Mouse (Mus musculus): ENCODE measurements around the gene Best1.

Best1 gene

DNA sequence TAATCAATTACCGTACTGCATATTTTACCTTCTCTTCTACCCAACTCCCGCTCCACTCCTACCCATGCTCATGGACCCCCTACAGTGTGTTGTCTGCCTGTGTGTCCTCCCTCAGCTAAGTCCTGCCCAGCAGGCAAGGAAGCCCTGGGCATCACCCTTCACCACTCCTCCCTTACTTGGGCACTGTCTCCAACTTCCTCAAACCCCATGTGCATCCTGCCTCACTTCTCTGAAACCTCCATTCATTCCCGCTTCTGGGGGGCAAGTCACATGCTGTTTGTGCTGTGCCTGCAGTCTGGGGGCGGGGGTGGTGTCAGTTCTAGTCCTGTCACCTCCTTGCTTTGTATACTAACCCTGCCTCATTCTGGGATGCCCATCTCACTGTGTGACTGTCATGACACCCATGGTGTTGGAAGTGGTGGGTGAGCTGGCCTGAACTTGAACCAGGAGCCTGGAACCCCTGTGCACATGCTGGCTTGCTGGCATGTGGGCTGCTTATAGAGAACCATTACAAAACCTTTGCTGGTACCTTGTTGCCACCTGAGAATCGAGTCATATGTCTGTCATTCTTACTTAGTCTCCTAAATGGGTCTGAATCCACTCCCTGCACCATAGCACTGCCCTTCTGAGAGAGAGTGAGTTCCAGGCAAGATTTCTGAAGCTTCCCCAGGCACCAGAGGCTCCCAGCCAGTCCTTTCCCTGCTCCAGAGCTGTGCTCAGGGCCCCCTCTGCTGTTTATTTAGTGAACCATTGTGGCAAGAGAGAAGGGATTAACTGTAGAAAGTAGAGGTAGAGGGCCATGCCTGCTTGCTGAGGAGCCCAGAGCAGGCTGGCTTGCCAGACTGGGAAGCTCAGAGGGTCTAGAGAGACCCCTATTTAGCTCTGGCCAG is 21.2 kb upstream of the Best1 start:
- DNase-seq: no peak

GRCm38 (mm10) chr19:10021981-10022380 is 20.5 kb upstream of the Best1 start:
- DNase-seq: no peak

DNA sequence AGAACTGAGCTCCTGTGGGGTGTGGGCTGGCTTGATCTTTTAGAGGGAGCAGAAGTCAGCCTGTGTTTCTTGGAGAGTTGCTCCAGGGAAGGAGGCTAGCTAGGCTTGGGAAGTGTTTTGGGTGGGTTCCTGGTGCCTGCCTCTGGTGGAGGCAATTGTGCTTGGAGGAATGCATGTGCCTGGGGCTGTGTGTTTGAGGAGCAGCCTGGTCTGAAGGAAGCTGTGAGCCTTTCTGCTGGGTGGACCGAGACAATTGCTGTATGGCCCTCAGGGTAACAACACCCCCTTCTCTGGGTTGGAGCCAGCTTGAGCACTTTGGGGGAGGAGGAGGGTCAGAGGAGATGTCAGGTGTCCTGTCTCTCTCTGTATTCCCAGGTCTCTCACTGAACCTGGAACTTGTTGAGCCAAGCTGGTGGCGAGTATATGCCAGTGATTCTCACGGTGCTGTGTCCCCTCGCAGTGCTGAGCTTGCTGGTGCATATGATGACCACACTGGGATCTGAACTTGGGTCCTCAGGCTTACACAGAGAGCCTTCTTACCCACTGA is 17.9 kb upstream of the Best1 start:
- DNase-seq: no peak

GRCm38 (mm10) chr19:10018527-10018818 is 17.0 kb upstream of the Best1 start:
- no peak for DNase-seq

GRCm38 (mm10) chr19:10017637-10018526 is 16.4 kb upstream of the Best1 start:
- peak; percentile 84 for DNase-seq

- no peak for DNase-seq
Observed at GRCm38 (mm10) chr19:10016151-10016550, 14.7 kb upstream of the Best1 start.

GRCm38 (mm10) chr19:10015442-10015841 is 14.0 kb upstream of the Best1 start:
- no peak for DNase-seq

- DNase-seq: no peak
Observed at GRCm38 (mm10) chr19:10014824-10015223, 13.4 kb upstream of the Best1 start.

GRCm38 (mm10) chr19:10013913-10014312 is 12.5 kb upstream of the Best1 start:
- no peak for DNase-seq

DNA sequence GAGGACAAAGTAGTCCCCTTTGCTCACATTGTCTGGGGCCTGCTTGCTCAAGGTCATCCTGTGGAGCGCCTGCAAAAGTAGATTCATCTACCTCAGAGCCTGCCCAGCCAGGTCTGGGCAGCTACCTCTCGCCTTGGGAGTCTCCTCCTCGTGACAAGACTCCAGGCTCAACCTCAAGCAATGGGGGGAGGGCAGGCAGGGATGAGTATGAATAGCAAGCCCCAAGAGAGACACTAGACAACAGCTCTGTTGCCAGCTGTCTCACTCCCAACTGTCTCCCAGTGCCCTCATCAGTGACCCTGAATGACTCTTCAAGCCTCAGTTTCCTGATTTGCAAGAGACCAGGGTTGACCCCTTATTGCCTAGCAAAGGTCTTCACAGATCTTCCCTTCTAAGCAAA is 11.9 kb upstream of the Best1 start:
- no peak for DNase-seq

- no peak for DNase-seq
Observed at GRCm38 (mm10) chr19:10012827-10013278, 11.4 kb upstream of the Best1 start.

DNA sequence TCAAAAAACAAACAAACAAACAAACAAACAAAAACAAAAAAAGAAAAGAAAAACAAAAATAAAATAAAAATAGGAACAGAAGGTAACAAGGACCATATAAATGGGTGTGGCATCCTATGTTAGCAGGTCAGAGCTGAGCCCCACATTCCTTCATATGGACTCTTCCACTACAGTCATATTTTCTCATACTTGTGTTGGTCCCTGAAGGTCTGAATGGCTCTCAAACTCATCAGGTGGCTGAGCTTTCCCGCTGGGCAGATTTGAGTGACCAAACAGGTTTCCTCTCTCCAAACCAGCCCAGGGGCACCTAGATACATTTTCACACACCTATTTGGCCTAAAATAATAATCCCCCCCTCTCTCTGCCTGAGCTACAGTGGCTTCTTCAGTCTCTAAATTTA is 10.0 kb upstream of the Best1 start:
- DNase-seq: no peak

- no peak for DNase-seq
Observed at GRCm38 (mm10) chr19:10003696-10004095, 2.3 kb upstream of the Best1 start.

DNA sequence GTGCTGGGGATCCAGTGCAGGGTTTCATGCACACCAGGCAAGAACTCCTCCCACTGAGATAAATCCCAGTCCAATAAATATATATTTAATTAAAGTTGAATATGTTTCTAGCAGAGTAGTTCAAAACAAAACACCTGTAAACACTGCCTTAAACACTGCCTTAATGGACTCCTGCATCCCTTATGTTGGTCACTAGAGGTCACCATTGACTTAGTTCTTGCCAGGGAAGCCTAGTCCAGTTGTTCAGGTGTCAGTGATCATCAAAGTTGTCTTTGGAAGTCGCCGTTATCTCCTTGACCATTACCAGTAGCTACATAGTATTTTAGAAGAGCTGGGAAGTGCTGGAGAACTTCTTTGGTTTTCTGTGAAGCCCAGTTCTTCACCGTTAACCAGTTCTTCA is 1.1 kb downstream of the Best1 start:
- DNase-seq: no peak

- no peak for DNase-seq
Observed at GRCm38 (mm10) chr19:9998736-9999486, 2.5 kb downstream of the Best1 start.

- DNase-seq: no peak
Observed at GRCm38 (mm10) chr19:9998063-9998416, 3.4 kb downstream of the Best1 start.

DNA sequence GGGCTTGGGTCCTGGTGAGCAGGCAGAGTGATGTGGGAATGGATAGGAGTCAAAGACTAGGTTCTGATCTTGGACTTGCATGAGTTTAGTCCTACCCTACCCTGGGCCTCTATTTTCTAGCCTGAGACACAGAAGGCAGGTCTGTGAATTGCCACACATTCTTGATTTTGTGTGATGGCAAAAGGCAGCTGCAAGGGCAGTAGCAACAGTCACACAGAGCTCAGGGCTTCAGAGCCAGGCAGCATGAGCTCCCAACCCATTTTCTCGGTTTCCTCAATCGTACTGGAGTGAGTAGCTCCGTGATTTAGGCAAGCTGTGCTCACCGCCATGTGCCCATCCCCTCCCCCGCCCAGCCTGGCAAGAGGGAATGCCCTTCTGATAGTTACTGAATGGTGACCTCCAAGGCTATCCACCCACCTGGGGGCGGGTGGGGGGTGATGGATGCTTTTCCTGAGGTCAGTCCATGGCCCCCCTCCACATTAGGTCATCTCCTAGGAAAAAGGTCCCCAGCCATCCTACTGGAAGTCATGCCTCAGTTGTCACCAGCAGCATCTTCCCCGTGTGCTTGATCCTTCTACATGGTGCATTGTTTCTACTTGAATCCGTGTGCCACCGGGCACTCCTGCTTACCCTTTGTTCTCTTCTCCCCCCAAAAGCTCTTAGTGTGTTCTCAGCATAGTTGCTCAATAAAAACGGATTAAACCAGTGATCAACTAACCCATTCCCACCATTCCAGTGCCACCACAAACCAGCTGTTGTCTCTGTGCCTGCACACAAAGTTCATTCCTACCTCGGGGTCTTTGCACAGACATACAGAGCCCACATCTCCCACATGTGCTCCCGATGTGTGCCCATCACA is 4.0 kb downstream of the Best1 start:
- no peak for DNase-seq

DNA sequence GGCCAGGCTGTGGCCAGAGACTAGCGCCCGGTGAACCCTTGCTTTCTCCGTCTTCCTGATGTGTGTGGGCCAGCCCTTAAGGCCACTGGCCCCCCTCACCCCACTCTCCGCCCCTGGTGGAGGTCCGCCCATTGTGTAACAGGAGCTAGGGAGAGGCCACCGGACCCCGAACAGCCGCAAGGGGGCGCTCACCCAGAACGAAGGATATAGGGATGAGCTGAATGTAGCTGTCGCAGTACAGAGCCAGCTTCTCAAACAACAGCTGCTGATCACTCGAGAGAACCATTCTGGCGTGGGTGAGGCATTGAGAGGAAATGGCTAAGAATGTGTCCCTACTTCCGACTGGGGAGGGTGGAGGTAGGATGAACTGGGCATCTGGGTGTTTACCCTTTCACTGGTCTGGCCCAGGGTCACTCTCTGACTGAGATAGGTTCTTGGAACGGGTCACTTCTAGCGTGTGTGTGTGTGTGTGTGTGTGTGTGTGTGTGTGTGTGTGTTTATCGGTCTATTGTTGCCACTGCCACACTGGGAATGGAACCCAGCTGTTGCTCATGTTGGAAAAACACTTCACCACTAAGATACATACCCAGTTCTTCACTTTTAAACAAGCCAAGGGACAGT is 8.3 kb downstream of the Best1 start:
- DNase-seq: peak; percentile 78

- no peak for DNase-seq
Observed at GRCm38 (mm10) chr19:9992011-9992958, 9.1 kb downstream of the Best1 start.

DNA sequence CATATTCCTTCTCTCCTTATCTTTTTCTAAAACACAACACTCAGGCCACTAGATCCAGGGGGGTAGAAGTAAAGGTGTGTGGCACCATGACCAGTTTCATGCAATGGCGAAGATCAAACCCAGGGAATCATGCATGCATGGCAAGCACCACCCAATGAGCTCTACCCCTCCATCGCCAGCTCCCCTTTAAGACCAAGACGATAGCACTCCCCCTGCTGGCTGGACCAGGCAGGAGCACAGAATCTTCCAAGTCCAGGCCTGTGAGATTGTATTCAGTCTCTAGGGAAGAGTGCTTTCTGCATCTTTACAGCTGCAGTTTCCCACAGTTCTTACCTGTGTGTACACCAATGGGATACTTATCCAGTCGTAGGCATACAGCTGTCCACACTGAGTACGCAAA is 10.1 kb downstream of the Best1 start:
- DNase-seq: peak; percentile 83
